Mouse (Mus musculus): ENCODE measurements around the gene Tmem39a. TPM values are rescaled to one million over a fixed set of nuclear protein-coding genes. Genes with fewer than 3 reads are reported as not detected.
A peak's percentile ranks its signal among the peaks of the same experiment; 100 is the strongest.

The Tmem39a gene
- 96.2 and 114 TPM in 2 replicates for polyA plus RNA-seq (2016; fragmentation: Nextera tagmentation; extraction: Ambion mirVana)

DNA sequence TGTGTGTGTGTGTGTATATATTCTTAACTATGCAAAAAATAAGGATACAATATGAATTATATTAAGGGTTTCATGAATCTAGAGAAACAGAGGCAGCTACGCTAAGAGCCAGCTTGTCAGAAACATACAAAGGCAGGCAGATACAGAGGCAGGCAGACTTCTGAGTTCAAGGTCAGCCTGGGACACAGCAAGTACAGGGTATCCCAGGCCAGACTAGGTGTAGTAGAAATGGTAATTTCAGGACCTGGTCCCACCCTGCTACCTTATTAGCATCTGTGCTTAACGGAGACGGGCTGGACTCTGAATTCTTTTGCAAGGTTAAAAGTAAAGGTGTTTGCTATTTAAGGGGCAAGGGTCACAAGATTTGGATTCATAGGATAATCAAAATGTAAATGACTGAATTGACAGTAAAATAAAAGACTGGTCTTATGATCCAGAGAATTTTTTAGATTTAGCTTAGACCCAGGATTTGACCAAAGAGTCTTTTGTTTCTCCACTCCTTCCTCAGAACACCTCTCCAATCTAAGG, at the start of gene Tmem39a:
TSS of gene Tmem39a (plus strand) at position 478 of the 528 bp plus-strand sequence.
- H3K27me3 ChIP-seq (replicated peaks; ENCODE audit: low read depth, poor library complexity, severe bottlenecking): peaks cover 36% of the 10 kb centered on the region
- DNase-seq (ENCODE audit: low spot score): no peak
- no peak within 1 kb of the TSS for H3K27ac ChIP-seq (replicated peaks)
- no peaks in the 10 kb centered on the region for H3K36me3 ChIP-seq (replicated peaks)
- H3K9me3 ChIP-seq: no peaks in the 10 kb centered on the region
- no peaks in the 10 kb centered on the region for H3K4me1 ChIP-seq
- 83% methylated on average over 3 of the region's 3 CpGs for WGBS
- no peak within 1 kb of the TSS for H3K4me3 ChIP-seq

DNA sequence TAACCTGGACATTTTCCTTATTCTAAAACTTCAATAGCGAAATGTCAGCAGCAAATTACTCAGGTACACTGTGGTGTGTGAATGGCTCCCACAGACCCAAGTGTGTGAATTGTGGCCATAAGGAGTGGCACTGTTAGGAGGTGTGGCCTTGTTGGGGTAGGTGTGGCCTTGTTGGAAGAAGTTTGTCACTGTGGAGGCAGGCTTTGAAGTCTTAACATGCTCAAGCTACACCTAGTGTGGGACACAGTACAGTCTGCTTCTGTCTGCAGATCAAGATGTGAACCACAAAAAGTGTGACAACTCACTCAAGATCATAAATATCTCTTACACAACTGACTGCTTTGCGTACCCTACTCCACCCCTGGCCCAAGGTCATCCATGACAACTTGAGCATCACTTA, 47.7 kb upstream of the Tmem39a start:
- H3K4me3 ChIP-seq: no peak overlapping the region
- DNase-seq (ENCODE audit: low spot score): no peak
- 93% methylated on average over 2 of the region's 2 CpGs for WGBS
- no peaks in the 10 kb centered on the region for H3K9me3 ChIP-seq
- no peaks in the 10 kb centered on the region for H3K27me3 ChIP-seq (replicated peaks; ENCODE audit: low read depth, poor library complexity, severe bottlenecking)
- peaks cover 81% of the 10 kb centered on the region for H3K36me3 ChIP-seq (replicated peaks)
- no peak overlapping the region for H3K27ac ChIP-seq (replicated peaks)
- H3K4me1 ChIP-seq: no peaks in the 10 kb centered on the region

DNA sequence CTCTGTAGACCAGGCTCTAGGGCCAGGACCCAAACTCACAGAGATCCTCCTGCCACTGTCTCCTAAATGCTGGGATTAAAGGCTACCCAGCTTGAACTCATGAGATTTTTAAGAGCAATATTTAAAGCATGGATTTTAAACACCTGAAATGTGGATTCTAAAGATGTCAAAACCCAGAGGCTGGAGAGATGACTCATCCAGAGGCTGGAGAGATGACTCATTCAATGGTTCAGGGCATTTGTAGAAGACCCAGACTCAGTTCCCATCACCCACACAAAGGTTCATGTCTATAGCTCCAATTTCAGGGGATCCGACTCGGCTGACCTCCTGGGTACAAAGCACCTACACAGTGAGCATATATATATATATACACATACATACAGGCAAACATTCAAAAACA, 39.4 kb upstream of the Tmem39a start:
- no peak for DNase-seq (ENCODE audit: low spot score)
- H3K27me3 ChIP-seq (replicated peaks; ENCODE audit: low read depth, poor library complexity, severe bottlenecking): no peaks in the 10 kb centered on the region
- peaks cover 12% of the 10 kb centered on the region for H3K4me1 ChIP-seq
- H3K9me3 ChIP-seq: no peaks in the 10 kb centered on the region
- no peak overlapping the region for H3K27ac ChIP-seq (replicated peaks)
- no peak overlapping the region for H3K4me3 ChIP-seq
- peaks cover 50% of the 10 kb centered on the region for H3K36me3 ChIP-seq (replicated peaks)
- WGBS: 93% methylated on average over 2 of the region's 2 CpGs

DNA sequence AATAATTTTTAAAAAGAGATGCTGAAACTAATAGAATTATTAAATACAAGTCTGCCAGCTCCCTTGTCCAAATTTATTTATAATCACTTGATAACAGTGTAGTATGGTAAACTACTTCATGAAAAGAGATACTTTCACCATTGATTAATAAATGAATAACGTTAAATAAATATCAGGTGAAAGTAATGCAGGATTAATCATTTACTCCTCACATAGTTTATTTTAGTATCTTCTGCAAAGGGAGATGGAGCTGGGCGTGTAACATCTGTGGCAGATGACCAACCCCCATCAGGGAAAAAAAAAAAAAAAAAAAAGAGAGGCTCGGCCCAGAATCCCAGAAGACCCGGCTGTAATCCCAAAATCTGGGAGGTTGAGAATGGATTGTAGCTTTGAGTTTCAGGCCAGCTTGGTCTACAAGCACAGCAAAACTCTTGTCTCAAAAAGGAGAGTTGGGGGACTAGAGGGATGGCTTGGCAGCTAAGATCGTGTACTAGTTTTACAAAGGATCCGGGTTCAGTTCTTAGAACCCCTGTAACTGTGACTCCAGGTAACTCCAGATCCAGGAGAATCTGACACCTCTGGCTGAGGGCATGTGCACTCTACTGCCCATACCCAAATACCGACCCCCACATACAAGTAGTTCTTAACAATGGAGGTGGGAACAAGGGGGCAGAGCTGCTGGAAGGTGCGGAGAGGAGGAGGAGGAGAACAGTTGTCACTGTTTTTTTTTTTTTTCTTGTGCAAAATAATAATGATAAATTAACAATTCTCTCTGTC, 37.1 kb upstream of the Tmem39a start:
- no peaks in the 10 kb centered on the region for H3K27me3 ChIP-seq (replicated peaks; ENCODE audit: low read depth, poor library complexity, severe bottlenecking)
- 43% methylated on average over 8 of the region's 8 CpGs for WGBS
- DNase-seq (ENCODE audit: low spot score): no peak
- peaks cover 51% of the 10 kb centered on the region for H3K36me3 ChIP-seq (replicated peaks)
- H3K4me1 ChIP-seq: peaks cover 12% of the 10 kb centered on the region
- H3K4me3 ChIP-seq: peak overlapping the region; percentile 100
- 0 out of 2 replicates have a peak overlapping the region, but pooled peaks have one; percentile 96 for H3K27ac ChIP-seq (replicated peaks)
- H3K9me3 ChIP-seq: no peaks in the 10 kb centered on the region

DNA sequence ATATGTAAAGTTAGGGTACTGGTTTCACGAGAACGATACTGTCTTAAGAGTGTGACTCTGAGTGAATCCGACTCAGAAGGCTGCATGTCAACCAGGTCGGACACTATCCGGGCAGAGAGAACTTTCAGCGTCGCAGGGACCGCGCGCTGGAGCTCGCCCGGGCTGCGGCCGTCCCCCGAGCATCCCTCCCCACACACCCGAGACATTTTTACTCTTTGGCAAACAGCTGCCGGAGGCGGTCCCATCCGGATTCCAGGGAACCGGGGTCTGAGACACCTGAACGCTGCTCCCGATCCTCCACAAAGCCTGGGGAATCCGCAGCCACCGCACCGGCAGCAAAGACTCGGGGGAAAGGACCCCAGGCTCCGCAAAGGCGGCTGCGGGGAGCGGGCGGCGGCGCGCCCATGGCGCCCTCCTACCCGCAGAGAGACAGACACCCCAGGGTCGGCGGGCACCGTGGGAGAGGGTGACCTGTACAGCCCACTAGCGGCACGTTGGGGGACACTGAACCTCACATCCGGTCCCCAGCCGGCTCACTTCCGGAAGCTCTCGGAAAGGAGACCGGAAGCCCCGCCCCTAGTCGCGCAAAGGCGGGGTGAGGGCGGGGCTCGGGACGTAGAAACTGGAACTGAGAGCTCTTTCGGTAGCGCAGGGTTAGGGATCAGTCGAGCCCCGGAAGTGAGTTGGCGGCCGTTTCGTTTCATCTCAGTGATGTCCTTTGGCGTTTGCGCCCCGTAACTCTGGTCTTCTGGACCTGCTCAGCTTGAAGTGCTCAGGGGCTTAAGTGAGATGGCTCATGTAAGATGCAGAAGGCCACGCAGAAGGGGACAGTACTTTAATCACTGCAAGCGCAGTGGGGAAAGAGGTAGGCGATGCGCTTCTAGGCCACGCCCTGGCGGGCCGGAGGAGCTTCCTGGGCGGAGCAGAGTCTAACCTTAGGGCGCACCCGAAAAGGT, 36.1 kb upstream of the Tmem39a start, which contains the start of gene Timmdc1:
TSS of gene Timmdc1 (minus strand) at position 535 of the 956 bp plus-strand sequence.
- peaks cover 51% of the 10 kb centered on the region for H3K36me3 ChIP-seq (replicated peaks)

DNA sequence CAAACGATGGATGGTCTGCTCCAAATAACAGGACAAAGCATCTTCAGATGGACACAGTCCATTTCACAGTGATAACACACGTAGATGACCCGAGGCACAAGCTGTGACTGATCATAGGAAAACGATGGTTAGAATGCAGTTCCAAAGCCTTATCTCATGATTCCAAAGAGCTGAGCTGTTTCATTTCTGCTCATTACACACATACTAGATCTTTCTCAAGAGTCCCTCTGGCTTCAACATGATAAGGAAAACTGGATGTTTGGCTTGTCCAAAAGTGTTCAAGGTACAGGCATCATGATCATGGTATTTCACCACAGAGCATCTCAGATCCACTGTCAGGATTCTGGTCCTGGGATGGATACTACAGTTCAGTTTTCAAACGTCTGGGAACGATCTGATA, 32.2 kb upstream of the Tmem39a start:
- H3K36me3 ChIP-seq (replicated peaks): peaks cover 71% of the 10 kb centered on the region
- no peak for DNase-seq (ENCODE audit: low spot score)
- no peak overlapping the region for H3K4me3 ChIP-seq
- no peaks in the 10 kb centered on the region for H3K9me3 ChIP-seq
- H3K27me3 ChIP-seq (replicated peaks; ENCODE audit: low read depth, poor library complexity, severe bottlenecking): no peaks in the 10 kb centered on the region
- peaks cover 11% of the 10 kb centered on the region for H3K4me1 ChIP-seq
- no peak overlapping the region for H3K27ac ChIP-seq (replicated peaks)
- WGBS: 90% methylated on average over 6 of the region's 6 CpGs

More for the DNA sequence above, 36.1 kb upstream of the Tmem39a start, which contains the start of gene Timmdc1:
- Histone ChIP-seq H3K4me1 (peaks cover 12% of the 10 kb centered on the region), H3K9me3 (no peaks in the 10 kb centered on the region), H3K27ac (replicated peaks) (peak within 1 kb of the TSS; percentile 96), H3K27me3 (replicated peaks; ENCODE audit: low read depth, poor library complexity, severe bottlenecking) (no peaks in the 10 kb centered on the region), H3K4me3 (peak within 1 kb of the TSS; percentile 100)
- under 1% methylated on average over 73 of the region's 73 CpGs for WGBS
- peak; percentile 97 for DNase-seq (ENCODE audit: low spot score)

DNA sequence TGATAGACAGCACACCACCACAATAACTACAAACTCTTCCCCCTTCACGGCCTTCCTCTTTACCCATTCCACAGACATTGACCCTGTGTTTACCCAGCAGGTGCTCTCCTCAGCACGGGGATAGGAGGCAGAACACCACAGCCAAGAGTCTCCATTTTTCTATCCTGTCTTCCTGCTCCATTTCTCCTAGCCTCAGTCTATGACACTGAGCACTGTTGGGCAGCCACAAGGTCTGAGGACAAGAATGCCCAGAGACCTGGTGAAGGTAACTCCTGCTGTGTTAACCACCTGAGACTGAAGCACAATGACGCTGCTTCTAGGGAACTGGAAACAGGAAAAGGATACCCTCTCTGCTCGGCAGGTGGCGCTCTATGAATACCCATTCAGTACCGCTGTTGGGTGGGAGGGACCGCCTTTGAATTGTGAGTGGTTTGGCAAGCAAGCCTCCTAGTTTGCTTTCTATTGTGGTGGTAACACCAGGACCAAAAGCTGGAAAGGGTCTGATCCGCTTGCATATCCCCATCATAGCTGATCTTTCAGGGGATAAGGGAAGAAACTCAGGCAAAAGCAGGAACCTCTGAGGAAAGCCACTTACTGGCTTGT, 21.9 kb upstream of the Tmem39a start:
- Histone ChIP-seq H3K4me3 (no peak overlapping the region), H3K36me3 (replicated peaks) (peaks cover 98% of the 10 kb centered on the region), H3K9me3 (no peaks in the 10 kb centered on the region), H3K27me3 (replicated peaks; ENCODE audit: low read depth, poor library complexity, severe bottlenecking) (no peaks in the 10 kb centered on the region), H3K4me1 (no peaks in the 10 kb centered on the region), H3K27ac (replicated peaks) (no peak overlapping the region)
- WGBS: 48% methylated on average over 8 of the region's 8 CpGs
- DNase-seq (ENCODE audit: low spot score): peak; percentile 74

DNA sequence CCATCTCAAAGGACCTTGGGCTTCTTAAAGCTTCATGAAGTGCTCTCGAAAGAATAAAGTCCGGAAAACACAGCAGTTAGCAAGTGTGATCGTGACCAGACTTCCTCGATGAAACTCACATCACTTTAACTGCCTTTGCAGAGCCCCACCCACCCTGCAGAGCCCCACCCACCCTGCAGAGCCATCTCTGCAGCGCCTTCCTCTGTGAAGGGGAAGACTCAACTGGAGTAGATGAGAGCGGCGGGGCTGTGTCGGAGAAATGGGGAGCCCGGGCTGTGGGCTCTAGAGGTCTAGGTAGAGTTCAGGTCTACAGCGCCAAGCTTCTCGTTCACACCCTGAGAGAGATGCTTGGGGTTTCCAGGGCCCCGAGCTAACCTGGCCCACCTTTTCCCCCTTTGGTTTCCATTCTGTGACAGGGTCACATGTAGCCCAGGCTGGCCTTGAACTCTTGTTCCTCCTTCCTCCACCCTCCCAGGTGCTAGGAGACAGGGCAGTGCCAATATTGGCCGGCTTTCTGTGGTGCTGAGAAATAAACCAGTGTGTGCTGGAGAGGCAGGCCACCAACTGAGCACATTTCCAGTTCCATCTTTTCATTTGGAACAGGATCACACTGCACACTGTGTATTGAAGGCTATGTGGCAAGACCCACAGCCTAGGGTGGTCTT, 19.6 kb upstream of the Tmem39a start:
- WGBS: 93% methylated on average over 13 of the region's 13 CpGs
- H3K4me1 ChIP-seq: no peaks in the 10 kb centered on the region
- H3K4me3 ChIP-seq: no peak overlapping the region
- no peak overlapping the region for H3K27ac ChIP-seq (replicated peaks)
- no peaks in the 10 kb centered on the region for H3K27me3 ChIP-seq (replicated peaks; ENCODE audit: low read depth, poor library complexity, severe bottlenecking)
- H3K9me3 ChIP-seq: no peaks in the 10 kb centered on the region
- peaks cover 98% of the 10 kb centered on the region for H3K36me3 ChIP-seq (replicated peaks)
- DNase-seq (ENCODE audit: low spot score): no peak

DNA sequence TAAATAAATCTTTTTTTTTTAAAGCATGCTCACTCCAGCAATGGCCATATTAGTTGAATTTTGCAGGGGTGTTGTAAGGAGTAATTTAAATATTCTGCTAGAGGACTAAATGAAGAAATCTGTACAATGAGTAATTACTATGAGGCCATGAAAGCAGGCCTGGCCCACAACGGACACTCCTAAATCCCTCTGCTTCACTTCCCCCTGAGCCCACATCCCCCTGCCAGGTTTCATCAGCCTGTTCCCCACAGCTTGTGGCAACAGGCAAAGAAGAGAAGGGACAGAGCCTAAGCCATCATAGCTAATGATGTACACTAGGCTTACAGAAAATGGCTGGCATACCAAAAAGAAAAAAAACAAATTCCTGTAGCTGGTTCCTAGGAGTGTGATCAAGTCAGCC, 10.5 kb upstream of the Tmem39a start:
- Histone ChIP-seq H3K4me3 (peak overlapping the region; percentile 86; the same call in 1 of the 2 replicates), H3K36me3 (replicated peaks) (peaks cover 56% of the 10 kb centered on the region), H3K9me3 (no peaks in the 10 kb centered on the region), H3K27ac (replicated peaks) (no peak overlapping the region), H3K4me1 (peaks cover 21% of the 10 kb centered on the region), H3K27me3 (replicated peaks; ENCODE audit: low read depth, poor library complexity, severe bottlenecking) (peaks cover 14% of the 10 kb centered on the region)
- WGBS: 100% methylated on average over 1 of the region's 1 CpGs
- no peak for DNase-seq (ENCODE audit: low spot score)

DNA sequence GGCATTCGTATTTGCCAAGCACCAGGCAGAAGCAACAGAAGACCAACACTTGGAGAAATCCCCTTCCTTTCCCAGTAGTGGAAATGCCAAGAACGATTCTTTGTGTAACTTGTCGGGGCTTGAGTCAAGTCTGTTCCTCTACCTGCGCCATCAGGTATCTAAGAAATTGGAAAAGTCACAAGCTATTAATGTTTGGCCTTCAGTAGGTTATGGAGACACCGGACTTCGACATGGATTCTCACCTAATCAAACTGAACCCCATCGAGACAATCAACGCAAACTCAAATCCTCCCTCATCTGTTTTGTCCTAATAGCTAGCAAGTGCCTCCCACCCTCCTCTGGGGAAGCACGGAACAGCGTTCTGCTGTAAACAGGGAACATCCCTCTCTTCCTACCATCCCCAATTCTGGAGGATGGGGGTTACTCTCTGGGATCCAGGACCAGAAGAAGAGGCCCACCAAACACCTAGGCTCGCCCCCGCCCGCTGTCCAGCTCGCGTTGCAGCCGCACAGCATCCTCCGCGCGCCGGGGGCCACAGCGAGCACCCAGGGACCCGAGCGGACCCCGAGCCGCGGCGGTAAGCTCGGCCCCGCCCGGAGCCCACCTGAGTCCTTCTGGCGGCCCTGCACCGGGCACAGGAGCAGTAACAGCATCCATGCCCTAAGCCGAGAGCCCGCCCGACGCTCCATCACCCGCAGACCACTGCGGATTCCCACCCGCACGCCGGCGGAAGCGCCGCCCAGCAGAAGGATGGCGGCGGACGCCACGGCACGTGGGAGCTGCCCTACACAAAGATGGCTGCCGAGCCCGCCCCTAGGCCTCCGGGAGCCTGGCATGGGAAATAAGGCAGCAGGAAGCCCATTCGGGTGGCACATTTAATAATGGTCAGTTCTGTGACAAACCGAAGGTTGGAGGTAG, 8.8 kb upstream of the Tmem39a start, which contains the start of gene Poglut1:
TSS of gene Poglut1 (minus strand) at position 780 of the 918 bp plus-strand sequence.
- 3% methylated on average over 54 of the region's 54 CpGs for WGBS
- H3K27me3 ChIP-seq (replicated peaks; ENCODE audit: low read depth, poor library complexity, severe bottlenecking): peaks cover 21% of the 10 kb centered on the region

DNA sequence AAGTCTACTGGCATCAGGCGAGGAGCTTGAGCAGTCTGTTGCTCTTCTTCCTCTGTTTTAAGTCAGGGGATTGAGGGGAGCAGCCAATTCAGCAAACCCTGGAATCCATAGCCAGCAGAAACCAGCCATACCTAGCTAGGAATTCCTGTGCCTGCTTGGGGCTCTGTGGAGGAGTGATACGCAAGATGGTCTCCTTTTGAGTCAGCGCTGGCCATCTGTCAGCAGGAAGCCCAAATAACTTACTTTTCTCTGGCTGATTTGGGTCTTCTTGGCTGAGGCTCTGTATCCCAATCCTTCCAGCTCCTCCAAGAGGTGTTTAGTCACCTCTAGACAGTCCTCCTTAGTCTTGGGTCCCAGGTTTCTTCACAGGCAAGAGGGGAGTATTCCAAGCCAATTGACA, 2.5 kb upstream of the Tmem39a start:
- 75% methylated on average over 3 of the region's 3 CpGs for WGBS
- Histone ChIP-seq H3K27me3 (replicated peaks; ENCODE audit: low read depth, poor library complexity, severe bottlenecking) (peaks cover 53% of the 10 kb centered on the region), H3K4me3 (no peak overlapping the region), H3K4me1 (no peaks in the 10 kb centered on the region), H3K27ac (replicated peaks) (no peak overlapping the region), H3K36me3 (replicated peaks) (no peaks in the 10 kb centered on the region), H3K9me3 (no peaks in the 10 kb centered on the region)
- DNase-seq (ENCODE audit: low spot score): no peak

More for the DNA sequence above, 8.8 kb upstream of the Tmem39a start, which contains the start of gene Poglut1:
- Histone ChIP-seq H3K9me3 (no peaks in the 10 kb centered on the region), H3K36me3 (replicated peaks) (peaks cover 39% of the 10 kb centered on the region), H3K27ac (replicated peaks) (peak within 1 kb of the TSS; percentile 91), H3K4me1 (peaks cover 21% of the 10 kb centered on the region), H3K4me3 (peak within 1 kb of the TSS; percentile 86)
- DNase-seq (ENCODE audit: low spot score): peak; percentile 88

Data from embryonic facial prominence, embryonic 10.5 days (tissue).